Mouse (Mus musculus) cerebellum, adult (tissue): Measurements from ENCODE around the gene Shmt1.
"Not testable (repeated sequence)": the region's sequence is repeated elsewhere in the genome, so short reads cannot be mapped to it uniquely, and the experiment has no call there.

Experiments used
- ATAC-seq: cut with Nextera tagmentation; 2 replicates; pipeline ENCODE4 v1.9.2; 2017; ENCODE audit warnings: mild to moderate bottlenecking, moderate library complexity, mixed read lengths; ENCODE audit not compliant: insufficient number of reproducible peaks, low FRiP score, low TSS enrichment

Gene Shmt1

GRCm38 (mm10) chr11:60811618-60812017, at the start of gene Shmt1:
Shmt1 (minus strand) TSS chr11:60811718.
- ATAC-seq = not testable (repeated sequence)

GRCm38 (mm10) chr11:60856587-60856986, 45.1 kb upstream of the Shmt1 start:
- no peak for ATAC-seq

GRCm38 (mm10) chr11:60845415-60845814, 33.9 kb upstream of the Shmt1 start:
- ATAC-seq = no peak

GRCm38 (mm10) chr11:60843412-60843811, 31.9 kb upstream of the Shmt1 start:
- no peak for ATAC-seq

GRCm38 (mm10) chr11:60841467-60842200, 30.1 kb upstream of the Shmt1 start:
- no peak for ATAC-seq

GRCm38 (mm10) chr11:60837644-60838406, 26.3 kb upstream of the Shmt1 start:
- ATAC-seq = no peak

GRCm38 (mm10) chr11:60836897-60837296, 25.4 kb upstream of the Shmt1 start:
- ATAC-seq = no peak

- ATAC-seq = peak; percentile 99
These were observed 19.0 kb upstream of the Shmt1 start, which contains the start of gene Dhrs7b for GRCm38 (mm10) chr11:60830433-60831052. Dhrs7b (plus strand) TSS chr11:60830631.

- ATAC-seq = no peak
These were observed 17.4 kb upstream of the Shmt1 start for GRCm38 (mm10) chr11:60828903-60829302.

- no peak for ATAC-seq
These were observed 15.9 kb upstream of the Shmt1 start for GRCm38 (mm10) chr11:60827241-60827945.

GRCm38 (mm10) chr11:60826700-60827099, 15.2 kb upstream of the Shmt1 start:
- ATAC-seq = no peak

GRCm38 (mm10) chr11:60825191-60825590, 13.7 kb upstream of the Shmt1 start:
- no peak for ATAC-seq

- no peak for ATAC-seq
These were observed 12.3 kb upstream of the Shmt1 start for GRCm38 (mm10) chr11:60823771-60824170.

GRCm38 (mm10) chr11:60816398-60816797, 4.9 kb upstream of the Shmt1 start:
- ATAC-seq = no peak

- ATAC-seq = peak; percentile 85; the same call in 1 of the 2 replicates
These were observed 461 bp downstream of the Shmt1 start for GRCm38 (mm10) chr11:60811054-60811460.

GRCm38 (mm10) chr11:60810046-60810965, 1.2 kb downstream of the Shmt1 start:
- ATAC-seq = no peak

GRCm38 (mm10) chr11:60809546-60809945, 2.0 kb downstream of the Shmt1 start:
- ATAC-seq = no peak

GRCm38 (mm10) chr11:60808286-60809070, 3.0 kb downstream of the Shmt1 start:
- no peak for ATAC-seq

GRCm38 (mm10) chr11:60800892-60801291, 10.6 kb downstream of the Shmt1 start:
- ATAC-seq = no peak
